Mouse (Mus musculus) myocyte (in vitro differentiated cells): ENCODE data around the gene Robo1. TPM values are rescaled to one million over a fixed set of nuclear protein-coding genes. Genes with fewer than 3 reads are reported as not detected.

Source experiments
- H3K27me3 ChIP-seq: one replicate; pipeline ENCODE4 v1.6.1; 2011; ENCODE audit not compliant: control insufficient read depth, insufficient read depth, insufficient read length
- H3K36me3 ChIP-seq: one replicate; pipeline ENCODE4 v1.6.1; 2011; ENCODE audit not compliant: control insufficient read depth, insufficient read depth
- H3K4me2 ChIP-seq: one replicate; pipeline ENCODE4 v1.6.1; 2011; ENCODE audit warnings: low read depth, control low read depth
- H3K4me3 ChIP-seq: one replicate; pipeline ENCODE4 v1.5.1; 2011; ENCODE audit warnings: mild to moderate bottlenecking, control low read depth, moderate library complexity
- H3K79me2 ChIP-seq: one replicate; pipeline ENCODE4 v1.6.1; 2011; ENCODE audit not compliant: control insufficient read depth, insufficient read depth
- H3ac ChIP-seq: one replicate; pipeline ENCODE4 v1.6.1; 2011; ENCODE audit not compliant: control insufficient read depth, insufficient read length
- CEBPB ChIP-seq: IDR thresholded peaks from 2 replicates; pipeline ENCODE4 v1.6.1; 2011; ENCODE audit warnings: mild to moderate bottlenecking, moderate library complexity; ENCODE audit not compliant: poor library complexity, insufficient read depth, severe bottlenecking
- E2F4 ChIP-seq: IDR thresholded peaks from one replicate; pipeline ENCODE4 v1.6.1; 2011; ENCODE audit warnings: mild to moderate bottlenecking, control low read depth, moderate library complexity; ENCODE audit not compliant: insufficient read depth
- MAX ChIP-seq: IDR thresholded peaks from one replicate; pipeline ENCODE4 v1.6.1; 2011; ENCODE audit warnings: low read depth, mild to moderate bottlenecking, control low read depth
- MYOD1 ChIP-seq, 3 experiments: IDR thresholded peaks; one replicate each; pipeline ENCODE4 v1.6.1; 2011; ENCODE audit warnings: control low read depth in 2 of 3, low read depth in 2 of 3, mild to moderate bottlenecking in 2 of 3, moderate library complexity in 1 of 3; ENCODE audit not compliant: insufficient read length in 2 of 3, control insufficient read depth in 1 of 3
- MYOG ChIP-seq, 3 experiments: IDR thresholded peaks; one replicate each; pipeline ENCODE4 v1.6.1; 2011; ENCODE audit warnings: control low read depth in 2 of 3, low read depth in 2 of 3, mild to moderate bottlenecking in 2 of 3; ENCODE audit not compliant: insufficient read length in 2 of 3, control insufficient read depth in 1 of 3, insufficient read depth in 1 of 3
- POLR2A ChIP-seq: IDR thresholded peaks from one replicate; pipeline ENCODE4 v1.6.1; 2011; ENCODE audit warnings: low read depth, mild to moderate bottlenecking, control low read depth, moderate library complexity; ENCODE audit not compliant: insufficient read length
- POLR2AphosphoS2 ChIP-seq: IDR thresholded peaks from one replicate; pipeline ENCODE4 v1.6.1; 2011; ENCODE audit warnings: low read depth, control low read depth; ENCODE audit not compliant: insufficient read length
- REST ChIP-seq: IDR thresholded peaks from one replicate; pipeline ENCODE4 v1.6.1; 2011; ENCODE audit warnings: mild to moderate bottlenecking, control low read depth, moderate library complexity; ENCODE audit not compliant: insufficient read depth, insufficient read length
- SRF ChIP-seq: IDR thresholded peaks from one replicate; pipeline ENCODE4 v1.6.1; 2011; ENCODE audit warnings: low read depth; ENCODE audit not compliant: control insufficient read depth, insufficient read length
- TCF12 ChIP-seq: IDR thresholded peaks from one replicate; pipeline ENCODE4 v1.6.1; 2011; ENCODE audit warnings: mild to moderate bottlenecking, control low read depth; ENCODE audit not compliant: poor library complexity, insufficient read depth, severe bottlenecking
- TCF3 ChIP-seq: IDR thresholded peaks from one replicate; pipeline ENCODE4 v1.6.1; 2011; ENCODE audit warnings: low read depth, control low read depth; ENCODE audit not compliant: insufficient read length
- USF1 ChIP-seq: IDR thresholded peaks from one replicate; pipeline ENCODE4 v1.6.1; 2011; ENCODE audit warnings: low read depth, mild to moderate bottlenecking, control low read depth, moderate library complexity
- polyA plus RNA-seq: library from polyadenylated mRNA; unstranded; fragments of >200 nt; fragmentation: generic; extraction: Trizol; gene quantifications from one replicate; pipeline ENCODE4 v1.2.1, GENCODE M21; 2012; ENCODE audit warnings: missing spikeins

The Robo1 gene
- polyA plus RNA-seq, 1 experiment = 3.5 TPM

DNA sequence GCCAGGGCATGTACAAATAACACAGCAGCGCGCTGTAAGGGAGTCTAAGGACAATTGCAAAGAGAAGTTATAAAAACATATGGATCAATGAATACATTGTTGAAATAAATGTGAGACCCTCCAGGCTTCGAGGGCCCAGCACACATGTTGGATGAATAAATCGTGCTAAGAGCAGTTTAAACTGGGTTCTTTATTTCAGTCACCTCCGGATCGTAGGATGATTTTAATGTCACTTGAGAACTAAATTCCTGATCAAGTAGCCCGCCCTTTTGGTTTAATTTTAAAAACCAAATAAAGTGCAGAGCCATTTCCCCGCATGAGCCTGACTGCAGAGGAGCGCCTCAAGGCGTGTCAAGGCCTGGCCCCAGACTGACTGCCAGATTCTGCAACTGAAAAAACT lies 150.5 kb downstream of the Robo1 start:
- Histone ChIP-seq H3ac (no peak overlapping the region), H3K27me3 (no peaks in the 10 kb centered on the region), H3K4me3 (no peak overlapping the region), H3K4me2 (no peak overlapping the region), H3K36me3 (no peaks in the 10 kb centered on the region), H3K79me2 (no peaks in the 10 kb centered on the region)
- no peak for TF ChIP-seq CEBPB
- no peak for TF ChIP-seq MYOG (IDR thresholded peaks at IDR 0.05; ENCODE audit: control insufficient read depth in 1 of 3, insufficient read depth in 1 of 3, insufficient read length in 2 of 3, low read depth in 2 of 3)
- TF ChIP-seq POLR2A = no peak
- TF ChIP-seq USF1 = no peak
- no peak for TF ChIP-seq E2F4
- no peak for TF ChIP-seq TCF3
- no peak for TF ChIP-seq SRF
- no peak for TF ChIP-seq TCF12
- no peak for TF ChIP-seq MAX
- no peak for TF ChIP-seq MYOD1 (IDR thresholded peaks at IDR 0.05; ENCODE audit: control insufficient read depth in 1 of 3, insufficient read length in 2 of 3, low read depth in 2 of 3)
- TF ChIP-seq POLR2AphosphoS2 = no peak
- TF ChIP-seq REST = no peak

GRCm38 (mm10) chr16:72465696-72466095 lies 157.6 kb downstream of the Robo1 start:
- no peak overlapping the region for H3ac ChIP-seq
- H3K36me3 ChIP-seq = no peaks in the 10 kb centered on the region
- TF ChIP-seq POLR2AphosphoS2 (no peak), REST (no peak), TCF12 (no peak), SRF (no peak), TCF3 (no peak), MYOG (IDR thresholded peaks at IDR 0.05; ENCODE audit: control insufficient read depth in 1 of 3, insufficient read depth in 1 of 3, insufficient read length in 2 of 3, low read depth in 2 of 3) (no peak), POLR2A (no peak), CEBPB (no peak), MAX (no peak), USF1 (no peak), E2F4 (no peak), MYOD1 (IDR thresholded peaks at IDR 0.05; ENCODE audit: control insufficient read depth in 1 of 3, insufficient read length in 2 of 3, low read depth in 2 of 3) (no peak)
- no peak overlapping the region for H3K4me3 ChIP-seq
- no peaks in the 10 kb centered on the region for H3K79me2 ChIP-seq
- H3K27me3 ChIP-seq = no peaks in the 10 kb centered on the region
- no peak overlapping the region for H3K4me2 ChIP-seq

DNA sequence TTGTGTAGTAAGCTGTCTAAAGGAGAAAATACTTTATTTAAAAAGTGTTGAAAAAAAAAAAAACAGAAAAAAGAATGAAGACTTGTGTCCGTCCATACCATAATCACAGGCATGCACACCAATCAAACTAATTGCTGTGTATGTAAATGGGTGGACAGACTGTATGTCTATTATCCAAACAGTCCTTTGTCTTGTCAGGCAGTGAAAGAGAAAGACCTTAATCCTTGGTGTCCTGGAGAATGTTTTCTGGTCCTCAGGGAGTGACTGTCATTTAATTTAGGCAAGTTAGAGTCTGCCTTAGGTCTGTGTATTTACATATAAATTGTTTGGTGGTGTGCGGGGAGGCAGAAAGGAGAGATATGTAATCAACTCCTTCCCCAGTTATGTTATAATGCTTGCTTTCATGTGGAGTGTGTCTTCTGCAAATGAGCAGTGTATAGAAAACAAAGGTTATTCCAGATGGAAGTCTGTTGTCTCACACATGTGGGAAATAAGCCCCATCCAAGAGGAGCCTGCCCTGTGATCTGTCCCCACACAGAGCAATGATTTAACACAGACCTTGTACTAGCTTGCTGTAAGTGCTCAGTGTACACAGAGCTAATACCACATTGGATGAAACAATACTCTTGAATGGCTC lies 162.0 kb downstream of the Robo1 start:
- Histone ChIP-seq H3K27me3 (no peaks in the 10 kb centered on the region), H3ac (no peak overlapping the region), H3K4me3 (no peak overlapping the region), H3K79me2 (no peaks in the 10 kb centered on the region), H3K4me2 (no peak overlapping the region), H3K36me3 (no peaks in the 10 kb centered on the region)
- TF ChIP-seq TCF12 = no peak
- no peak for TF ChIP-seq TCF3
- no peak for TF ChIP-seq POLR2A
- TF ChIP-seq CEBPB = no peak
- no peak for TF ChIP-seq MYOD1 (IDR thresholded peaks at IDR 0.05; ENCODE audit: control insufficient read depth in 1 of 3, insufficient read length in 2 of 3, low read depth in 2 of 3)
- no peak for TF ChIP-seq SRF
- no peak for TF ChIP-seq REST
- no peak for TF ChIP-seq USF1
- TF ChIP-seq MYOG (IDR thresholded peaks at IDR 0.05; ENCODE audit: control insufficient read depth in 1 of 3, insufficient read depth in 1 of 3, insufficient read length in 2 of 3, low read depth in 2 of 3) = no peak
- TF ChIP-seq MAX = no peak
- no peak for TF ChIP-seq POLR2AphosphoS2
- TF ChIP-seq E2F4 = no peak

- Histone ChIP-seq H3K79me2 (no peaks in the 10 kb centered on the region), H3K36me3 (no peaks in the 10 kb centered on the region), H3K4me3 (no peak overlapping the region), H3K27me3 (no peaks in the 10 kb centered on the region), H3ac (no peak overlapping the region), H3K4me2 (no peak overlapping the region)
- TF ChIP-seq REST (no peak), SRF (no peak), MYOG (IDR thresholded peaks at IDR 0.05; ENCODE audit: control insufficient read depth in 1 of 3, insufficient read depth in 1 of 3, insufficient read length in 2 of 3, low read depth in 2 of 3) (no peak), TCF3 (no peak), USF1 (no peak), CEBPB (no peak), TCF12 (no peak), MAX (no peak), POLR2AphosphoS2 (no peak)
Observed at GRCm38 (mm10) chr16:72510716-72511199, 202.7 kb downstream of the Robo1 start.
